Mouse (Mus musculus) G1E (cell line): Measurements from ENCODE around the gene Prkcb. TPM values are rescaled to one million over a fixed set of nuclear protein-coding genes. Genes with fewer than 3 reads are reported as not detected.

ENCODE experiments used
- ATAC-seq: 2 replicates; pipeline ENCODE4 v1.8.0; 2016; ENCODE audit warnings: mild to moderate bottlenecking; ENCODE audit not compliant: insufficient number of reproducible peaks, poor library complexity, low FRiP score, severe bottlenecking; ENCODE audit errors: extremely low read depth
- DNase-seq: peaks from one replicate; pipeline ENCODE4 v3.0.0; 2012; ENCODE audit warnings: low spot score
- H3K27me3 ChIP-seq: 2 replicates; pipeline ENCODE4 v1.6.1; 2012; ENCODE audit warnings: mild to moderate bottlenecking, low read length, inconsistent platforms; ENCODE audit not compliant: insufficient read depth
- H3K36me3 ChIP-seq: replicated peaks from 2 replicates; pipeline ENCODE3; 2012; ENCODE audit warnings: mild to moderate bottlenecking, inconsistent platforms
- H3K4me1 ChIP-seq: 2 replicates; pipeline ENCODE4 v1.6.1; 2012; ENCODE audit warnings: low read depth, low read length, inconsistent platforms, mixed read lengths; ENCODE audit not compliant: insufficient read depth
- H3K4me3 ChIP-seq: 2 replicates; pipeline ENCODE4 v1.5.1; 2012; ENCODE audit warnings: low read depth, mild to moderate bottlenecking, inconsistent platforms, low read length, moderate library complexity, mixed read lengths
- H3K9me3 ChIP-seq: replicated peaks from 2 replicates; pipeline ENCODE4 v1.6.1; 2012; ENCODE audit warnings: inconsistent platforms
- CTCF ChIP-seq: IDR thresholded peaks from 2 replicates; pipeline ENCODE4 v1.5.1; 2012; ENCODE audit warnings: low read depth, low read length, inconsistent platforms, mixed read lengths
- GATA1 ChIP-seq: IDR thresholded peaks from 2 replicates; pipeline ENCODE4 v1.6.1; 2012; ENCODE audit warnings: borderline replicate concordance, low read length, inconsistent platforms, mixed read lengths
- GATA2 ChIP-seq: IDR thresholded peaks from 2 replicates; pipeline ENCODE4 v1.6.1; 2012; ENCODE audit warnings: low read depth, low read length, inconsistent platforms, borderline replicate concordance
- POLR2AphosphoS5 ChIP-seq: IDR thresholded peaks from 2 replicates; pipeline ENCODE4 v1.6.1; 2012; ENCODE audit warnings: low read depth, low read length, inconsistent platforms; ENCODE audit not compliant: insufficient replicate concordance
- TAL1 ChIP-seq: conservative IDR thresholded peaks from 2 replicates; pipeline ENCODE4 v1.6.1; 2012; ENCODE audit warnings: low read depth, low read length, inconsistent platforms, mixed read lengths
- polyA plus RNA-seq: library from polyadenylated mRNA; stranded (reverse); fragments of >175 nt; gene quantifications from 2 replicates; pipeline ENCODE4 v1.2.3, GENCODE M21; 2012
- total RNA-seq, 2 experiments: library from RNA; stranded (forward) in 1 of 2; stranded (reverse) in 1 of 2; fragments of 200-1000 nt in 1 of 2; fragments of >200 nt in 1 of 2; fragmentation: Nextera tagmentation in 1 of 2; gene quantifications; 2 replicates each; pipeline ENCODE4 v1.2.3; 2014 to 2017

Gene Prkcb
- total and polyA plus RNA-seq, 3 experiments = 0.55 TPM; not detected in 2

DNA sequence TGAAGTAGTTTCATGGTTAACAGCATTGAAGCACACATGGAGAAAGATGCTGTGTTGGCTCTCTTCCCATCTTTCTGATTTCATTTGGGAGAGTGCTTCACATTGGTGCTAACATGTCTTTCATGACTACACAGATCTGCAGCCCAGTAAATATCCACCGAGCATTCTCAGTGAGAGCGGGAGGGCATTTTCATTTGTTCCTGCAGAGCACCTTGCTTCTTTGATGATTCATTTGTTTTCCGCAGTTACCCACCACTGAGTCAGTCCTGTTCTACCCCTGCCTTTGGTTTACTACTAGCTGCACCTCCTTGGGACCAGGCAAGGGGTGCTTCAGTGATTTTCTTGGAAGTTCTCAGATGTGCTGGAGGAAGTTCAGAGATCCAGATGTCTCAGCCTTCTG is 8.3 kb downstream of the Prkcb start:
- Histone ChIP-seq H3K4me1 (no peaks in the 10 kb centered on the region), H3K4me3 (no peak overlapping the region), H3K27me3 (no peaks in the 10 kb centered on the region), H3K36me3 (no peaks in the 10 kb centered on the region), H3K9me3 (peaks cover 36% of the 10 kb centered on the region)
- no peak for ATAC-seq
- no peak for DNase-seq
- TF ChIP-seq CTCF = no peak
- TF ChIP-seq GATA1 = no peak
- TF ChIP-seq GATA2 = no peak
- TF ChIP-seq TAL1 = no peak
- TF ChIP-seq POLR2AphosphoS5 = no peak

DNA sequence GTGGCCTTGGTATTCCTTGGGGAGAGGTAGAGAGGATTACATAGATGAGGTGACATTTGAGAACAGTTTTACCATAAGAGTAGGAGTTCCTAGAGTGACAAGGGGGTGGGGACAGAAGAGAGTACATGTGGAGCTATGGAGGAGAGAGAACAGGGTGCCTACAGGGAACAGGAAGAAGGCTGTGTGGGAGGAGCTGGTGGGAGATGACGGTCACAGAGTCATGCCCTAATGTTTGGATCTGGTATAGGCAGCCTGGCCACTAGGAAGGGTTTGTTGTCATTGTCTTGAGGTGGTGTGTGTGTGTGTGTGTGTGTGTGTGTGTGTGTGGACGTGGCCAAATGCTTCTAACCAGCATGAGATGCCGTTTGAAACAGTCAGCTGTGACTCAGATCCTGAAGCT is 9.1 kb downstream of the Prkcb start:
- Histone ChIP-seq H3K4me1 (no peaks in the 10 kb centered on the region), H3K4me3 (no peak overlapping the region), H3K9me3 (peaks cover 38% of the 10 kb centered on the region), H3K36me3 (no peaks in the 10 kb centered on the region), H3K27me3 (no peaks in the 10 kb centered on the region)
- TF ChIP-seq POLR2AphosphoS5 (no peak), TAL1 (no peak), GATA2 (no peak), GATA1 (no peak), CTCF (no peak)
- ATAC-seq = no peak
- DNase-seq = no peak

DNA sequence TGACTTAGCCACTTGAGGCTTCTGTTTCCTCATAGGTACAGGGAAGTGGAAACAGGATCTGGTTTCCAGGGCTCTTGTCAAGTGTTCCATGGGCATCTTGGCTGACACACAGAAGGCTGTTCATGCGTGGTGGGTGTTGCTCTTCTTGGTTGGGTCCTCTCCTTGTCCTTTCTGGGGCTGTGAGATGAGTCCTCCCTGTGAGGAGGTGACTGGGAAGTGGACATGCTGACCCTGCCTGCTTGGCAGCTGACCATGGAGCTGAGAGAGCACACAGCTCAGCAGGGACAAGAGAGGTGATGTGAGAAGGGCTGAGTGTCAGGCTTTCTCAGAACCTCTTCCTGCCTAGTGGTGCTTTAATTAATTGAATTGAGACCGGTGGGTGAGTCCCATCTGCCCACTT is 10.2 kb downstream of the Prkcb start:
- Histone ChIP-seq H3K9me3 (peaks cover 37% of the 10 kb centered on the region), H3K4me1 (no peaks in the 10 kb centered on the region), H3K4me3 (no peak overlapping the region), H3K27me3 (no peaks in the 10 kb centered on the region), H3K36me3 (no peaks in the 10 kb centered on the region)
- no peak for ATAC-seq
- no peak for DNase-seq
- TF ChIP-seq POLR2AphosphoS5 (no peak), TAL1 (no peak), GATA2 (no peak), GATA1 (no peak), CTCF (no peak)

DNA sequence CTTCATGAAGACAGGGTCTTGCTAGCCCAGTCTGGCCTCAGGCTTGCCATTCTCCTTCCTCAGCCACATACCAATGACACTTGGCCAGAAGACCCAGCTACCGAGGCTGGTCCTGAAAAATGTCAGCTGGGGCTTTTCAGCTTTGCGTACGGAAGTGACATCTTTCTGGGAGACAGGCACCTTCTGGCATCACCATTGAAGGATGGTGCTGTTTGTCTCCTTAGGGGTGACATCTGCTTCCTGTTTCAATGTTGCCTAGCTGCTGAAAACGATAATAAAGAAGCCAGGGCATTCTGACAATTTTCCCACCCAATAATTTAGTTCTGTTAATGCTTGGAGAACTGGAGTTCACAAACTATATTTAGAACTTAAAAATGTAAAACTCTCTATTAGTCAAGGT is 12.0 kb downstream of the Prkcb start:
- DNase-seq (no peak), ATAC-seq (no peak)
- H3K9me3 ChIP-seq = peaks cover 46% of the 10 kb centered on the region
- H3K36me3 ChIP-seq = no peaks in the 10 kb centered on the region
- H3K4me1 ChIP-seq = no peaks in the 10 kb centered on the region
- H3K4me3 ChIP-seq = no peak overlapping the region
- TF ChIP-seq GATA2 (no peak), GATA1 (no peak), TAL1 (no peak)
- no peaks in the 10 kb centered on the region for H3K27me3 ChIP-seq

DNA sequence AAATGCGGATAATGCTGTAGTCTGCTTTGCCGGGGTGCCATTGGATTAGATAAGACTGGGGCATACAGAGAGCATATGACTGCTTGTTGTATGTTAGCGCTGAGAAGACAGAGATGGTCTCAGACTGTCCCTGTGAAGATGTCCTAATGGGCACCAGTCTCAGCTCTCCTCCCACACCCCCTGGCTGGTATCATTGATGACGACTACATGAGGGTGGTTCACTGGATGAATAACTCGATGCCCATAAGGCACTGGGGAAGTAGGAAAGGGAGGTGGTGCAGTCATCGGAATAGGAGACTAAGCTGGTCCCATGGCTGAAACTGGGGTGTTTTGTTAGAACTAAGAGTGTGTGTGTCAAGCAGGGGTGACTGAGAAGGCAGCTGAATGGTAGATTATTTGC is 14.0 kb downstream of the Prkcb start:
- H3K36me3 ChIP-seq = no peaks in the 10 kb centered on the region
- TF ChIP-seq GATA1 = no peak

DNA sequence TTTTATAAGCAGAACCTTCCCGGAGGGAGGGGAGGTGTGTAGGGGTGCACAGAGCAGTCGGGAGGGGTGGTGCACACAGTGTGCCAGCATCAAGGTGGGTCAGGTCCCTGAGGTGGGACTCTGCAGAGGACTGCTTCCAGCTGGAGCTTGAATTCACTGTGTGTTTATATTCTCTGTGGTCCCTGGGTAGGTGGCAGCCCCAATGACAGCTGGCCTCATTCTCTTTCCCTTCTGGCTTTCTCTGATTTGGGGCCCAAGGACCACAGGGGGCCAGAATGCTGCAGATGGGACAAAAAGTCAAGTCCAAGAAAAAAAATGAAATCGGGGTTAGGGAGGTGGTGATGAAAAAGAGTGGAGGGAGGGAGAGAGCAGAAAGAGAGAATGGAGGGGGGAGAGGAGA is 15.4 kb downstream of the Prkcb start:
- H3K4me3 ChIP-seq = no peak overlapping the region
- no peaks in the 10 kb centered on the region for H3K4me1 ChIP-seq
- no peak for TF ChIP-seq TAL1
- no peak for TF ChIP-seq POLR2AphosphoS5
- TF ChIP-seq GATA1 = no peak
- TF ChIP-seq GATA2 = no peak
- no peak for TF ChIP-seq CTCF
- no peaks in the 10 kb centered on the region for H3K27me3 ChIP-seq
- ATAC-seq = no peak
- no peak for DNase-seq
- H3K36me3 ChIP-seq = no peaks in the 10 kb centered on the region
- peaks cover 46% of the 10 kb centered on the region for H3K9me3 ChIP-seq

More for the DNA sequence above, 14.0 kb downstream of the Prkcb start:
- Histone ChIP-seq H3K4me1 (no peaks in the 10 kb centered on the region), H3K9me3 (peaks cover 58% of the 10 kb centered on the region), H3K27me3 (no peaks in the 10 kb centered on the region), H3K4me3 (no peak overlapping the region)
- ATAC-seq (no peak), DNase-seq (no peak)

DNA sequence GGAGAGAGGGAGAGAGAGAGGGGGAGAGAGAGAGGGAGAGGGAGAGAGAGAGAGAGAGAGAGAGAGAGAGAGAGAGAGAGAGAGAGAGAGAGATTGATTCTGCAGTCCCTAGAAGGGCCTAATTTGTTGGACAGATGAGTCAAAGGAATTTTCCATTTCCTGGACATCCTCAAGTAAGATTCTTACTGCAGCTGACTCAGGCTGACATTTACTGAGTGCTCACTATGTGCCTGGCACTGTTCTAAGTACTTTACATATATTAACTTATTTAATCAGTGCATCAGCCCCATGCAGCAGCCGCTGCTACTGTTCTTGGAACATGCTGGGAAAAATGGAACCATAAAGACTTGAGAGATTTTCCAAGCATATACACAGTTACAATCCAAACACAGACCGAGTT is 16.0 kb downstream of the Prkcb start:
- no peaks in the 10 kb centered on the region for H3K27me3 ChIP-seq
- ATAC-seq = no peak
- no peaks in the 10 kb centered on the region for H3K36me3 ChIP-seq
- TF ChIP-seq TAL1 = no peak
- no peak for TF ChIP-seq GATA1
- no peak for TF ChIP-seq POLR2AphosphoS5
- no peak for TF ChIP-seq CTCF
- TF ChIP-seq GATA2 = no peak
- no peak for DNase-seq
- no peak overlapping the region for H3K4me3 ChIP-seq
- no peaks in the 10 kb centered on the region for H3K4me1 ChIP-seq
- H3K9me3 ChIP-seq = peaks cover 48% of the 10 kb centered on the region
